ENCODE assay signal across 9 mouse cellular contexts in genomic region chr3:20198869-20199268, GRCm38 (mm10). TPM values are rescaled to one million over a fixed set of nuclear protein-coding genes. Genes with fewer than 3 reads are reported as not detected.
DNase-seq lines count a peak whose midpoint lies in the region; ATAC-seq and TF ChIP-seq lines count a peak whose summit lies in the region.
"Had no signal": no experiment of that assay in that cellular context is flagged by ENCODE, and none has a peak within 500 bp of the region (broad histone marks: within the 10 kb centered on the region; RNA-seq: fewer than 3 reads in every experiment).

No protein-coding gene starts in this region.

- peak; percentile 77 for DNase-seq in 3T3-L1 (ENCODE audit: low read depth, low spot score)
- DNase-seq in G1E (ENCODE audit: low spot score) = no peak
- DNase-seq in c-Kit-positive CD71-positive TER-119-positive erythroid progenitor cells, embryonic 14.5 days (ENCODE audit: low spot score) = peak; percentile 54
- DNase-seq in forebrain, embryonic 14.5 days (ENCODE audit: low spot score) = peak; percentile 75
- peak; percentile 33 for DNase-seq in liver, adult 2 months (ENCODE audit: extremely low read depth, low read depth, low spot score)
- peak; percentile 68 for DNase-seq in neural tube, embryonic 11.5 days (ENCODE audit: low spot score)
- peak; percentile 8 to 18 for DNase-seq in thymus, adult 18-20 months

- peak; percentile 71 for TF ChIP-seq CTCF in G1E (IDR thresholded peaks at IDR 0.05; ENCODE audit: low read depth, low read length)
- TF ChIP-seq CTCF in liver, adult 2 months (IDR thresholded peaks at IDR 0.05; ENCODE audit: low read depth, low read length) = peak; percentile 73; the same call in 1 of the 2 replicates

- no peaks in the 10 kb centered on the region for H3K9me3 ChIP-seq in G1E (replicated peaks)
- H3K9me3 ChIP-seq in forebrain, embryonic 14.5 days (replicated peaks; ENCODE audit: control insufficient read depth, low read length) = no peaks in the 10 kb centered on the region
- no peaks in the 10 kb centered on the region for H3K9me3 ChIP-seq in kidney, embryonic 14.5 days (ENCODE audit: control insufficient read depth, low read length)
- no peaks in the 10 kb centered on the region for H3K9me3 ChIP-seq in neural tube, embryonic 11.5 days (ENCODE audit: control insufficient read depth, low read length)
- H3K9me3 ChIP-seq: stomach, embryonic 15.5 days had no signal

- H3K27me3 ChIP-seq in G1E (ENCODE audit: insufficient read depth, low read length) = no peaks in the 10 kb centered on the region
- H3K27me3 ChIP-seq in forebrain, embryonic 14.5 days (replicated peaks; ENCODE audit: control insufficient read depth, insufficient read depth, low read length) = no peaks in the 10 kb centered on the region
- no peaks in the 10 kb centered on the region for H3K27me3 ChIP-seq in kidney, embryonic 14.5 days (ENCODE audit: control insufficient read depth, insufficient read depth, low read length)
- H3K27me3 ChIP-seq in liver, adult 2 months (ENCODE audit: control insufficient read depth, insufficient read depth, low read length) = no peaks in the 10 kb centered on the region
- H3K27me3 ChIP-seq in neural tube, embryonic 11.5 days (ENCODE audit: control insufficient read depth, insufficient read depth, low read length) = no peaks in the 10 kb centered on the region
- H3K27me3 ChIP-seq: stomach, embryonic 15.5 days had no signal

- no peak overlapping the region for H3K27ac ChIP-seq in forebrain, embryonic 14.5 days (ENCODE audit: low read depth, low read length)
- H3K27ac ChIP-seq in kidney, embryonic 14.5 days (ENCODE audit: low read depth, low read length) = no peak overlapping the region
- no peak overlapping the region for H3K27ac ChIP-seq in liver, adult 2 months (replicated peaks; ENCODE audit: insufficient read depth, low read depth, low read length)
- no peak overlapping the region for H3K27ac ChIP-seq in neural tube, embryonic 11.5 days (ENCODE audit: low read depth, low read length)
- H3K27ac ChIP-seq: stomach, embryonic 15.5 days had no signal

- TF ChIP-seq POLR2A in liver, adult 2 months (IDR thresholded peaks at IDR 0.05; ENCODE audit: extremely low read depth, insufficient read depth, low read length) = no peak

- ATAC-seq in G1E (ENCODE audit: extremely low read depth, insufficient number of reproducible peaks, low FRiP score, poor library complexity, severe bottlenecking) = no peak; the same call in 1 of the 2 replicates
- peak; percentile 71 for ATAC-seq in forebrain, embryonic 14.5 days
- ATAC-seq in kidney, embryonic 14.5 days (ENCODE audit: low FRiP score, low TSS enrichment) = peak; percentile 78; the same call in 1 of the 2 replicates
- ATAC-seq in neural tube, embryonic 11.5 days (ENCODE audit: insufficient read depth, low FRiP score, low TSS enrichment) = peak; percentile 82; the same call in 1 of the 2 replicates

- no peak overlapping the region for H3K4me3 ChIP-seq in G1E (ENCODE audit: low read depth, low read length)
- H3K4me3 ChIP-seq in forebrain, embryonic 14.5 days (ENCODE audit: low read depth, low read length) = no peak overlapping the region
- no peak overlapping the region for H3K4me3 ChIP-seq in kidney, embryonic 14.5 days (ENCODE audit: low read length)
- no peak overlapping the region for H3K4me3 ChIP-seq in liver, adult 2 months (ENCODE audit: insufficient read depth, low read depth, low read length)
- H3K4me3 ChIP-seq in neural tube, embryonic 11.5 days (ENCODE audit: low read depth, low read length) = no peak overlapping the region
- H3K4me3 ChIP-seq: stomach, embryonic 15.5 days had no signal

- no peaks in the 10 kb centered on the region for H3K79me2 ChIP-seq in liver, adult 2 months (ENCODE audit: control insufficient read depth, insufficient read depth, low read length)

- WGBS in forebrain, embryonic 14.5 days = 24% methylated on average over 6 of the region's 6 CpGs
- 27% methylated on average over 6 of the region's 6 CpGs for WGBS in kidney, embryonic 14.5 days
- 27% methylated on average over 6 of the region's 6 CpGs for WGBS in liver, adult 2 months
- 32% methylated on average over 6 of the region's 6 CpGs for WGBS in neural tube, embryonic 11.5 days

- H3K9ac ChIP-seq in forebrain, embryonic 14.5 days (ENCODE audit: low read length) = no peak overlapping the region
- no peak overlapping the region for H3K9ac ChIP-seq in kidney, embryonic 14.5 days (ENCODE audit: low read depth, low read length)
- no peak overlapping the region for H3K9ac ChIP-seq in liver, adult 2 months (ENCODE audit: low read depth, low read length)
- no peak overlapping the region for H3K9ac ChIP-seq in neural tube, embryonic 11.5 days (ENCODE audit: low read length)
- H3K9ac ChIP-seq: stomach, embryonic 15.5 days had no signal

- H3K4me1 ChIP-seq in G1E (ENCODE audit: insufficient read depth, low read depth, low read length) = peaks cover 21% of the 10 kb centered on the region
- no peaks in the 10 kb centered on the region for H3K4me1 ChIP-seq in forebrain, embryonic 14.5 days (ENCODE audit: control insufficient read depth, insufficient read depth, low read length)
- no peaks in the 10 kb centered on the region for H3K4me1 ChIP-seq in kidney, embryonic 14.5 days (ENCODE audit: control insufficient read depth, insufficient read depth, low read length)
- H3K4me1 ChIP-seq in liver, adult 2 months (ENCODE audit: control insufficient read depth, insufficient read depth, low read length) = no peaks in the 10 kb centered on the region
- H3K4me1 ChIP-seq in neural tube, embryonic 11.5 days (ENCODE audit: control insufficient read depth, insufficient read depth, low read length) = no peaks in the 10 kb centered on the region
- H3K4me1 ChIP-seq: stomach, embryonic 15.5 days had no signal

- H3K4me2 ChIP-seq in forebrain, embryonic 14.5 days (ENCODE audit: low read length) = no peak overlapping the region
- H3K4me2 ChIP-seq in kidney, embryonic 14.5 days (replicated peaks; ENCODE audit: low read depth, low read length) = no peak overlapping the region
- H3K4me2 ChIP-seq in neural tube, embryonic 11.5 days (ENCODE audit: low read depth) = no peak overlapping the region
- H3K4me2 ChIP-seq: stomach, embryonic 15.5 days had no signal

- H3K36me3 ChIP-seq in G1E (replicated peaks) = peaks cover 10% of the 10 kb centered on the region
- no peaks in the 10 kb centered on the region for H3K36me3 ChIP-seq in forebrain, embryonic 14.5 days (ENCODE audit: control insufficient read depth, insufficient read depth, low read length)
- H3K36me3 ChIP-seq in kidney, embryonic 14.5 days (ENCODE audit: control insufficient read depth, insufficient read depth, low read length) = no peaks in the 10 kb centered on the region
- H3K36me3 ChIP-seq in liver, adult 2 months (ENCODE audit: control insufficient read depth, insufficient read depth, low read length) = no peaks in the 10 kb centered on the region
- no peaks in the 10 kb centered on the region for H3K36me3 ChIP-seq in neural tube, embryonic 11.5 days (ENCODE audit: control insufficient read depth, insufficient read depth, low read length)
- H3K36me3 ChIP-seq: stomach, embryonic 15.5 days had no signal

RNA-seq across cellular contexts. Expression of gene Cpa3, which starts 43.1 kb away (rescaled TPM):
- 185 and 247 TPM in 2 replicates for total RNA-seq in G1E (2014; fragmentation: Nextera tagmentation)
- 558 and 610 TPM in 2 replicates for total RNA-seq in G1E (2017)
- 3.4 TPM in 2 replicates for polyA plus RNA-seq in G1E (2012)
- polyA plus RNA-seq in forebrain, embryonic 14.5 days (2014; fragmentation: Nextera tagmentation; extraction: Ambion mirVana) = 0.23 TPM in 1 of 2 replicates, not detected in the other
- 1.4 and 1.9 TPM in 2 replicates for polyA plus RNA-seq in kidney, embryonic 14.5 days (2014; fragmentation: Nextera tagmentation; extraction: Ambion mirVana)
- total RNA-seq in liver, adult 2 months (2014; rRNA removed) = 0.09 TPM in 1 of 2 replicates, not detected in the other
- polyA plus RNA-seq in liver, adult 2 months (2012; rRNA removed) = not detected in 2 replicates
- polyA plus RNA-seq in neural tube, embryonic 11.5 days (2014; fragmentation: Nextera tagmentation; extraction: Ambion mirVana) = 1.1 and 1.2 TPM in 2 replicates

RNA-seq across cellular contexts. Expression of gene Gyg, which starts 43.8 kb away (rescaled TPM):
- total RNA-seq in G1E (2014; fragmentation: Nextera tagmentation) (not detected in 2 replicates), G1E (2017) (not detected in 2 replicates)
- not detected in 2 replicates for polyA plus RNA-seq in G1E (2012)
- polyA plus RNA-seq in forebrain, embryonic 14.5 days (2014; fragmentation: Nextera tagmentation; extraction: Ambion mirVana) = 33.2 and 35.3 TPM in 2 replicates
- polyA plus RNA-seq in kidney, embryonic 14.5 days (2014; fragmentation: Nextera tagmentation; extraction: Ambion mirVana) = 37.9 and 44.5 TPM in 2 replicates
- 6.1 and 6.6 TPM in 2 replicates for total RNA-seq in liver, adult 2 months (2014; rRNA removed)
- 4.4 and 4.5 TPM in 2 replicates for polyA plus RNA-seq in liver, adult 2 months (2012; rRNA removed)
- 32.5 and 34.5 TPM in 2 replicates for polyA plus RNA-seq in neural tube, embryonic 11.5 days (2014; fragmentation: Nextera tagmentation; extraction: Ambion mirVana)
